Mouse (Mus musculus) neural tube, embryonic 12.5 days (tissue): Measurements from ENCODE around the gene Ephb1. TPM values are rescaled to one million over a fixed set of nuclear protein-coding genes. Genes with fewer than 3 reads are reported as not detected.

Source experiments
- ATAC-seq: fragments of 200-750 bp; cut with Nextera tagmentation; 2 replicates; pipeline ENCODE4 v1.8.0; 2017; ENCODE audit warnings: low read depth, mild to moderate bottlenecking, moderate TSS enrichment, moderate library complexity; ENCODE audit not compliant: low FRiP score
- H3K27ac ChIP-seq: fragments of 300-500 bp; sonication (generic); 2 replicates; pipeline ENCODE4 v1.5.1; 2016
- H3K27me3 ChIP-seq: fragments of 300-500 bp; sonication (generic); replicated peaks from 2 replicates; pipeline ENCODE4 v1.6.1; 2016; ENCODE audit warnings: mild to moderate bottlenecking
- H3K36me3 ChIP-seq: fragments of 300-500 bp; sonication (generic); 2 replicates; pipeline ENCODE4 v1.6.1; 2016; ENCODE audit warnings: mild to moderate bottlenecking
- H3K4me1 ChIP-seq: fragments of 300-500 bp; sonication (generic); 2 replicates; pipeline ENCODE4 v1.6.1; 2016
- H3K4me2 ChIP-seq: fragments of 300-500 bp; sonication (generic); replicated peaks from 2 replicates; pipeline ENCODE4 v1.6.1; 2016; ENCODE audit warnings: mild to moderate bottlenecking
- H3K4me3 ChIP-seq: fragments of 300-500 bp; sonication (generic); 2 replicates; pipeline ENCODE4 v1.5.1; 2016
- H3K9ac ChIP-seq: fragments of 300-500 bp; sonication (generic); 2 replicates; pipeline ENCODE4 v1.6.1; 2016; ENCODE audit warnings: mild to moderate bottlenecking
- H3K9me3 ChIP-seq: fragments of 300-500 bp; sonication (generic); 2 replicates; pipeline ENCODE4 v1.6.1; 2016; ENCODE audit warnings: mild to moderate bottlenecking
- WGBS: fragments of 180-500 bp; shearing (Covaris S2); methylation state at CpG from one replicate; pipeline ENCODE4 v1.1.7; 2016; 5-methylcytosine and 5-hydroxymethylcytosine counted together
- polyA plus RNA-seq: library from polyadenylated mRNA; unstranded; fragments of >200 nt; fragmentation: Nextera tagmentation; extraction: Ambion mirVana; gene quantifications from 2 replicates; pipeline ENCODE4 v1.2.1, GENCODE M21; 2016

Gene Ephb1
- polyA plus RNA-seq, 1 experiment from 2014 or later: 21.2 TPM

DNA sequence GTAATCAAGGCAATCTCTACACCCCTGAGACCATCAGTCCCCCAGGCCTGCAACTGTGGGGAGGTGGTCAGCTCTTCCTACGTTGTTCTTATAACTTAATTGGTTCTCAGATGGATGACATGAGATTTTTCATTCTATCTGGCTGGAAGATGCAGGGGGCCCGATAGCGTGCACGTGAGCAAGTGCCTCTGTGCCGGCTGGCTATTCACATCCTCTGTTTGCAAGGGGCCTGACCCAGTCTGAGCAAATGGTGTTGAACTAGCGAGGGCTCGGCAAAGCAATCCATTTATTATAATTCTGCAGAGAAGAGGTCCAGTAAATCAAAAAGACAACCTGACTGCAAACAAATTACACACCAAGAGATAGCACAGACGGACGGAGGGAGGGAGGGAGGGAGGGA lies 93.0 kb downstream of the Ephb1 start:
- peaks cover 27% of the 10 kb centered on the region for H3K27me3 ChIP-seq
- no peak overlapping the region for H3K9ac ChIP-seq
- ATAC-seq: peak; percentile 77
- no peak overlapping the region for H3K4me3 ChIP-seq
- no peaks in the 10 kb centered on the region for H3K9me3 ChIP-seq
- no peaks in the 10 kb centered on the region for H3K36me3 ChIP-seq
- H3K4me1 ChIP-seq: peaks cover 25% of the 10 kb centered on the region
- peak overlapping the region; percentile 36 for H3K4me2 ChIP-seq
- no peak overlapping the region for H3K27ac ChIP-seq
- 5% methylated on average over 9 of the region's 9 CpGs for WGBS

DNA sequence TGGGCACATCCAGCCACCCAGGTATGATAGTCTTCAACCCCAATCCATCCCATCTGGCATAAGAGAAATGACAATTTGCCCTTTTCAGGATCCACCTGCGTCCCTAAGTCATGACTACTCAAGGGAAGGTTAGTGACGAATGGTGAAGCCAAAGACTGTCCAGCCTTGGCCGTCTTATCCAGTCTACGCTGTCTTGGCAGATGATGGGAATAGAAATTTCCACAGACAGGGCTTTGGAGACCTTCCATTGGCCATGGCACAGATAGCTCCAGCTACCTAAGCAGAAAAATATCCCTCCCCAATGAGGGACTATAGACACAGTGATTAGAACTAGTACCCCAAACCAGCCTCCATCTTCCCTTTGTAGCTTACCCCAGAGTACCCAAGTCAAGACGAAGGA lies 98.1 kb downstream of the Ephb1 start:
- H3K27ac ChIP-seq: no peak overlapping the region
- peaks cover 5% of the 10 kb centered on the region for H3K4me1 ChIP-seq
- H3K27me3 ChIP-seq: peaks cover 20% of the 10 kb centered on the region; the same call in 1 of the 2 replicates
- ATAC-seq: no peak
- H3K36me3 ChIP-seq: no peaks in the 10 kb centered on the region
- no peak overlapping the region for H3K4me3 ChIP-seq
- no peak overlapping the region for H3K4me2 ChIP-seq
- WGBS: 92% methylated on average over 5 of the region's 5 CpGs
- no peak overlapping the region for H3K9ac ChIP-seq
- H3K9me3 ChIP-seq: no peaks in the 10 kb centered on the region

DNA sequence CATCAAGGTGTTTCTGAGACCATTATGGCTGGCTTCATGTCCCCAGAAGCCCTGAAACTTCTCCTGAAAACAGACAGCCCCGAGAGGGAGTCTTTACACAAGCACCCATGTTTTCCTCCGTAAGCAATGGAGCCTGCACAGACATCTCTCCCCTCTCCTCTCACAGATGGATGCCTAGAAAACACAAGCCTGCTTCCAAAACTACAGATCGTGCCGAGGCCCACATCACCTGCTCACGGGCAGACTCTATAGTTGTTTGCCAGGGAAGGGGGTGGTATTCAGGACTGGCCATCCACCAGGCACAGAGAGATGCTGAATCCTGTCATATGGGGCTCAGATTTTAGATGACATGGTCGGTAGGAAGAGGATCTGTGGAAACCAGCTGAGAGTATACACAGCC lies 98.7 kb downstream of the Ephb1 start:
- Histone ChIP-seq H3K4me1 (peaks cover 3% of the 10 kb centered on the region; the same call in 1 of the 2 replicates), H3K4me3 (no peak overlapping the region), H3K27ac (no peak overlapping the region), H3K9me3 (no peaks in the 10 kb centered on the region), H3K27me3 (peaks cover 20% of the 10 kb centered on the region; the same call in 1 of the 2 replicates), H3K4me2 (no peak overlapping the region), H3K9ac (no peak overlapping the region), H3K36me3 (no peaks in the 10 kb centered on the region)
- no peak for ATAC-seq
- 87% methylated on average over 6 of the region's 6 CpGs for WGBS

DNA sequence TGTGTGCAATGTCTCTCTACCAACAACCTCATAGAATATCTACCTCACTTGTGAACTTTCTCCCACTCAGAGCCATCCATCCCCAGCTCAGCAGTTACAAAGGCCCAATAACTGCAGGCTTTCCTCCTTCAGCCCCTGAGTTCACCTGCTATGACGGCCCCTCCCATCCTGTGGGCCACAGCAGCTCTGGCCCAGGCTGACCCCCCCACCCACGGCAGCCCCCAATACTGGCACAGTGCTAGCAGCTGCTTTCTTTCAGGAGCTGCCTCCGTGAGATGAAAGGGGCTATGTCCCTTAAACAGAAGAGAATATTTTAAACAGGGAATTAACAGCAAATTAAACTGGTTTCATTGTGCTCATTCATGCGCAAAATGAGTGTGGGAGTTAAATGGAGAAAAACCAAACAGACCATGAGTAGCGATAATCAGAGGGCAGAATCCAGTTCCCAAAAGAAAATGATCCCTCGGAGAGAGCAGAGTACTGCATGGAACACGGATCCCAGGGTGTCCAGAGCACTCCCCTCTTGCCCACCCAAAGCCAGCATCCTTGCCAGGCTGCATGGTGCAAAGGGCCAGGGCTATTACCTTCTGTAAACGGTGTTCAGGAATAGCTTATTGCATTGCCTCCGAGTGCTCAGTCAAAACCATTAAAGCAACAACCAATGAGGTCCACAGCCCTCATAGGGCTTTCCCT lies 105.2 kb downstream of the Ephb1 start:
- H3K4me2 ChIP-seq: peak overlapping the region; percentile 12; the same call in 1 of the 2 replicates
- WGBS: 15% methylated on average over 9 of the region's 9 CpGs
- no peak overlapping the region for H3K4me3 ChIP-seq
- H3K36me3 ChIP-seq: no peaks in the 10 kb centered on the region
- H3K4me1 ChIP-seq: peaks cover 21% of the 10 kb centered on the region
- no peak overlapping the region for H3K27ac ChIP-seq
- peak; percentile 85 for ATAC-seq
- H3K9me3 ChIP-seq: no peaks in the 10 kb centered on the region
- peaks cover 15% of the 10 kb centered on the region for H3K27me3 ChIP-seq
- H3K9ac ChIP-seq: no peak overlapping the region

DNA sequence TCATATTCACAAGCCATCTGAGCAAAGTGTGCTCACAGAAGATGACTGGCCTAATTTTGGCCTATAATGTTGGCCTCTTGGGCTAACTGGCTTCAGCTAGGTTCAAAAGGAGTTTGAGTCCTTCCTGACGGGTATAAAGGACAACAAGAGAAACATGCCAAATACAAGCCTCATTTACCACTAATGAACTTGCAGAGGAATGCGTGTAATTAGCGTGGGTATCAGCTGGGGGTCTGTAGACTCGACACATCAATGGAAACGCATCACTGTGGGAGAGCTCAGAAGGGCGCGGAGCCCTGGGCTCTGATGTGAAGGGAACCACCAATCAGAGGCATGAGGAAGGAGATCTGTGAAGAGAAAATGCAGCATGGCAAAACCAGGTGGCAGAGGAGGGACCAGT lies 108.9 kb downstream of the Ephb1 start:
- ATAC-seq: no peak
- Histone ChIP-seq H3K27me3 (peaks cover 11% of the 10 kb centered on the region; the same call in 1 of the 2 replicates), H3K4me1 (peaks cover 40% of the 10 kb centered on the region), H3K4me3 (no peak overlapping the region), H3K9me3 (no peaks in the 10 kb centered on the region), H3K9ac (no peak overlapping the region), H3K4me2 (no peak overlapping the region), H3K36me3 (no peaks in the 10 kb centered on the region), H3K27ac (no peak overlapping the region)
- 59% methylated on average over 7 of the region's 7 CpGs for WGBS

DNA sequence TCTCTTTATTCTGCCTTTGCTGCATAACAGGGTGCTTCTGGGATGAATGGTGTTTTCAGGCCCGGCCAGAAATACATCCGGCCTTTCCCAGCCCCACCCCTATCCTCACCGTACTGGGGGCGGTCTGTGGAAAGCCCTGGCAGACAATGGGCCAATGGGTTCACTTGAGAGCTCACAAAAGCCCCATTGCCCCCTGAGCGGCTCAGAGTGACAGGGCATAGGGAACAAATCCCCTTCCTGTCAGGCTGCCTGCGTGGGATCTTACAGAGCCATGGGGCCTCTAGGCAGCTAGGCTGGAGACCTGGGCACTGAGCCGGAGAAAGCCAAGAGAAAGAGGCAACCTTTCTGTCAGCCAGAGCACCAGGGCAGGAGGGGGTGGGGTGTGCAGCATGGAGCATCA lies 111.2 kb downstream of the Ephb1 start:
- Histone ChIP-seq H3K9ac (no peak overlapping the region), H3K9me3 (no peaks in the 10 kb centered on the region), H3K27ac (no peak overlapping the region), H3K4me3 (no peak overlapping the region), H3K4me2 (peak overlapping the region; percentile 15), H3K4me1 (peaks cover 29% of the 10 kb centered on the region), H3K36me3 (no peaks in the 10 kb centered on the region), H3K27me3 (peaks cover 15% of the 10 kb centered on the region; the same call in 1 of the 2 replicates)
- WGBS: 12% methylated on average over 7 of the region's 7 CpGs
- ATAC-seq: peak; percentile 65

DNA sequence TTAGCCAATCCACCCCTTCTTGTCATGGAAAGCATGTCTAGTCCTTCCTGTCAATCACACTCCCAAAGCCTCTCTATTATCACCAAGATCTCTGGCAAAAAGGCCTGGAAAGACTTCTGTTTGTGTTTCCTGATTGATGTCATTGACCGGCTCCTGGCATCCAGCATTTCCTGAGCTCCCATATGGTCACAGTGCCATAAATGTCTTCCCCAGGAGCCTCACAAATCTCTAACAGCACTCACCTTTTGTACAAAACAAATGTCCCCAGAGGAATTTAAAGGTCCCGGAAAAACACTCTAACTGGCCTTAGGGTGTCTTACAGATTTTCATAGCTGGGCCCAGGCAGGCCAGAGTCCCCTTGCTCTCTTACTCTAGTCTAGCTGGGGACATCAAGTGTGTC lies 112.9 kb downstream of the Ephb1 start:
- Histone ChIP-seq H3K36me3 (no peaks in the 10 kb centered on the region), H3K4me3 (no peak overlapping the region), H3K4me1 (peaks cover 25% of the 10 kb centered on the region), H3K27me3 (peaks cover 24% of the 10 kb centered on the region), H3K9me3 (no peaks in the 10 kb centered on the region), H3K27ac (no peak overlapping the region), H3K9ac (no peak overlapping the region), H3K4me2 (no peak overlapping the region)
- 37% methylated on average over 2 of the region's 2 CpGs for WGBS
- no peak for ATAC-seq

DNA sequence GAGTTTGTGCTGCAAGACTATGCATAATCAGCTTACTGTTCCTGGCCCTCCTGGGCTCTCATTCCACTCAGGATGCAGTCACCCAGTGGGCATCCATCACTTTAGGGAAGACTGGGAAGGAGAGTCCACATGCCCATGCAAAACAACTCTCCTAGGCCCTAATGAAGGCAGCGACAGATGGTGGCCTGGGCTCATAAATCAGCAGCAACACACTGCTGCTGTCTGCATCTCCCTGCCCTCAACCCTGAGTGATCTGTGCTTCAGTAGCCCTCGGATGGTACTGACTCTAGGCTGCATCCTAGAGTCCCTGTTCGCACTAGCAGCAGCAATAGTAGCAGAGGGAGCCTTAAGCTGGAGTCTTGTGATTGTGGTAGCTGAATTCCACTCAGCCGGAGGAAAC lies 114.3 kb downstream of the Ephb1 start:
- no peak overlapping the region for H3K9ac ChIP-seq
- H3K36me3 ChIP-seq: no peaks in the 10 kb centered on the region
- no peak overlapping the region for H3K27ac ChIP-seq
- H3K4me2 ChIP-seq: no peak overlapping the region
- ATAC-seq: 0 out of 2 replicates have a peak, but pooled peaks have one; percentile 6
- WGBS: 38% methylated on average over 4 of the region's 4 CpGs
- peaks cover 24% of the 10 kb centered on the region for H3K27me3 ChIP-seq
- peaks cover 34% of the 10 kb centered on the region for H3K4me1 ChIP-seq
- H3K4me3 ChIP-seq: no peak overlapping the region
- H3K9me3 ChIP-seq: no peaks in the 10 kb centered on the region

DNA sequence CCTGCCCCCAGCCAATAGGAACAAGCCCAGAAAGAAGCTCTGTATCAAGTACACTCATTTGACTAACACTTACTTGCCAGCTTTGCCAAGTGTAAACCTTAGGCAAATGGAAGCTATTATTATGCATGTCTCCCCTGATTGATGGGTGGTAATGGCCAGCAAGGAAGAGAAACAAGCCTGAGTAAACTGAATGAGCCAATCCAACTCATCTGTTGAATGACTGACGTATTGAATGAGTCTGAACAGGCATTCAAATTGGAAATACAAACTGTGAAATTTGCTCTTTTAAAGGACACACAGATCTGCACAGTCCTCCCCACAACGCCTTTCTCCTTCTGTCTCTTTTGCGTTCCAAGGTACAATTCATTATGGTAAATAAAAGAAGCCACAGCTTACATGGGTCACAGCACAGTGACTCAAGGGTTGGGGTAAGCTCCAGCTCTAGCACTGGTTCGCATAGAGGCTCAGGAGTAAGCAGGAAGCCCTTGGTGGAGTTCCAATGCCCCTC lies 119.0 kb downstream of the Ephb1 start:
- peaks cover 15% of the 10 kb centered on the region; the same call in 1 of the 2 replicates for H3K4me1 ChIP-seq
- H3K27ac ChIP-seq: no peak overlapping the region
- 7% methylated on average over 4 of the region's 4 CpGs for WGBS
- no peak overlapping the region for H3K4me3 ChIP-seq
- peaks cover 47% of the 10 kb centered on the region for H3K27me3 ChIP-seq
- H3K36me3 ChIP-seq: no peaks in the 10 kb centered on the region
- H3K9ac ChIP-seq: no peak overlapping the region
- no peak overlapping the region for H3K4me2 ChIP-seq
- peak; percentile 75 for ATAC-seq
- no peaks in the 10 kb centered on the region for H3K9me3 ChIP-seq

DNA sequence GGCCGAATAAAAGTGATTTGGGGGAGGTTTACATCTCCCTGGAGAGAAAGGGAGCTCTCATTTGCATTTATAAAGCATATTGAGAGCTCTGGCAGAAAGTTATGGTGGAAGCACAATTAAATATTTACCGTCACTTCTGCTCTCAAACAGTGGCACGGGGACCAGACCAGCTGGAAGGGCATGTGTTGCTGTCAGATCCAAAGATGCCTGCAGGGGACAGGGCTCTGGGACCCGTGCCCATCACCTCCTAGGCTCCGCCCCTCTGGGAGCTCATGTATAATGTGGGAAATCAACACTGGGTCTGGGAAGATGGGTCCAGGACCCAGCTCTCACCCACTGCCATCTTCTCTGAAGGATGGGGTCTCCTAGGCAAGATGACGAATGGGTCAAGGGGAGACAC lies 123.2 kb downstream of the Ephb1 start:
- Histone ChIP-seq H3K4me3 (no peak overlapping the region), H3K9ac (no peak overlapping the region), H3K27ac (no peak overlapping the region), H3K4me2 (no peak overlapping the region), H3K36me3 (no peaks in the 10 kb centered on the region), H3K4me1 (0 out of 2 replicates have a peak, but pooled peaks cover 10% of the 10 kb centered on the region), H3K27me3 (peaks cover 30% of the 10 kb centered on the region), H3K9me3 (no peaks in the 10 kb centered on the region)
- ATAC-seq: no peak
- 53% methylated on average over 6 of the region's 6 CpGs for WGBS

DNA sequence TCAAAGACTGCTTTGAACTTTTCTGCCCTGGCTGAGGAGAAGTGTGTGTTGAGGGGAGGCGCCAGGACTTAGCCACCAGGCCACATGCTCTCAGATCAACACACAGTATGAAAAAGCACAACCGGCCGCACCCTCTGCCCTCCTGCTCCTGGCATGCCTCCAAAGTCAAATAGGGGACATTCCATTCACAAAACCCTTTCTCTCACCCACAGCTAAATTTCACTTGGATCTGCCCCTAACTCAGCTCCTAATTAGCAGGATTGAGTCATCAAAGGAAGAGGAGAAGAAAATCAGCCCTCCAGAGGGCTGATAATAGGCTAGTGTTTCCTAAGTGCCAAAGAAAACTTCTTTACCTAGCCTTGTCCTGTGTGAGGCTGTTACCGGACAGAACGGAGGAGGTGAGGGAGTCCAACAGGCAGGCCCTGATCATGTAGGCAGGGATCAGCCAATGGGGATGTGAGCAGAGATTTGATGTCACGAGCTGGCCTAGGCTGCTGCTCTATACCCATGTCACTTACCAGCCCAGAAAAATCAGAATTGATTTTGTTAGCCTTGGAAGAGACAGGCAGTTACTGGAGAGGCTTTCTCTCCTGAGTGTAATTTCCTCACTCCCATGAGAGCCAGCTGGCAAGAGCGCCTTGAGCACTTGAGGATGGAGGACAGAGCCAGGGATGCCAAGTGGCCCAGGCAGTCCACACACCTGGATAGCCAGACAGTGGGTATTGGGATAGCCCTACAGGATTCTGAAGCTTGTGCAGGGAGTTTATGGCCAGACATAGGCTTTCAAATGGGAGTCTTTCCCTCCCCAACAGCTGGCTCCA lies 137.5 kb downstream of the Ephb1 start:
- no peak overlapping the region for H3K4me2 ChIP-seq
- no peak for ATAC-seq
- H3K9ac ChIP-seq: no peak overlapping the region
- WGBS: 65% methylated on average over 7 of the region's 7 CpGs
- H3K36me3 ChIP-seq: no peaks in the 10 kb centered on the region
- H3K27ac ChIP-seq: no peak overlapping the region
- H3K27me3 ChIP-seq: peaks cover 42% of the 10 kb centered on the region
- no peak overlapping the region for H3K4me3 ChIP-seq
- H3K4me1 ChIP-seq: peaks cover 10% of the 10 kb centered on the region
- H3K9me3 ChIP-seq: no peaks in the 10 kb centered on the region

DNA sequence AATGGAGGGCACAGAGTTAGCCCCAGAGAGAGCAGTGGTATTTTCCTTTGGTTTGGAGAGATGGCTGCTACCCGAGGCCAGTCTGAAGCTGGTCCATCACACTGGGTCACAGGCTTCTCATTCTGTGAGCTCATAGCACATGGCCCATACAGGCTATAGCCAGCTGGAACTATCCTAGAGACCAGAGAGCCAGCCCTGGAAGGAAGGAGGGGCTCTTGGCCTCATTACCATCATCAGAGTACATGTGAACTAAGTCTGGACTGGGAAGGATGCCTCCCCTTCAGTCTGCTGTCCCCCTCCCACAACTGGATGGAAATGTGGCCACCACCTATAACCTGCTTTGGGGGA lies 142.5 kb downstream of the Ephb1 start:
- Histone ChIP-seq H3K27ac (no peak overlapping the region), H3K4me3 (no peak overlapping the region), H3K9me3 (no peaks in the 10 kb centered on the region), H3K27me3 (peaks cover 43% of the 10 kb centered on the region), H3K36me3 (no peaks in the 10 kb centered on the region), H3K4me2 (peak overlapping the region; percentile 16; the same call in 1 of the 2 replicates), H3K9ac (no peak overlapping the region), H3K4me1 (peaks cover 22% of the 10 kb centered on the region)
- WGBS: 11% methylated on average over 1 of the region's 1 CpGs
- peak; percentile 56 for ATAC-seq
